Mouse (Mus musculus) ovary, adult 2 months (tissue): ENCODE data around the gene Gm20721. TPM values are rescaled to one million over a fixed set of nuclear protein-coding genes. Genes with fewer than 3 reads are reported as not detected.

Experiments
- polyA plus RNA-seq: library from polyadenylated mRNA; depleted of rRNA; stranded (reverse); fragments of >200 nt; gene quantifications from 2 replicates; pipeline ENCODE4 v1.2.3, GENCODE M21; 2012; rRNA removed

The Gm20721 gene
- 0.09 TPM in 1 of 2 replicates, not detected in the other for polyA plus RNA-seq

DNA sequence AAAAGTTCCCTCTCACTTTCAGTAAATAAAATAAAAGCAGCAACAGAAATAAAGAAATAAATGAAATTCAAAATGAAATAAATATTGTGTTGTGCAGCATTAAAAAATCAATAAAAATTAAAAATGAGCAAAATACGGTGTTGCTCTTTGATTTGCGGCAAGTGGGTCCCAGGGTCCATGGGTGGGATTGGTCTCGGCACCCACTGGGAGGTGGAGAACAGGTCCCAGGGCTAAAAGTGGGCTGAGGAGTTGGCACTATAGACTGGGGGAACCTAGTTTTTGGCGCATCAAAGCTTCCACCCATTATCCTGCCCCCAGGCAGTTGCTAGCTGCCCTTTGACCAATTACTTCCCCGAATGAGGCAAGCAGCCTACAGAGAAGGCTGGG is at the start of gene Gm20721:
TSS of gene Gm20721 (minus strand) at position 101 of the 387 bp plus-strand sequence.

GRCm38 (mm10) chr2:174284011-174284410 is 62.5 kb downstream of the Gm20721 start, which contains the start of gene Gnas:
TSS of gene Gnas (plus strand) at chr2:174284320.

Other genes with a start within 250 kb of the Gm20721 start
- gene Npepl1, start 236.4 kb downstream of the Gm20721 start, polyA plus RNA-seq, result 213 and 214 TPM in 2 replicates
- 1,071 and 1,198 TPM in 2 replicates for gene Gnas, start 62.4 kb downstream of the Gm20721 start, polyA plus RNA-seq
- 65.9 and 70.6 TPM in 2 replicates for gene Nelfcd, start 69.1 kb upstream of the Gm20721 start, polyA plus RNA-seq
- 282 and 344 TPM in 2 replicates for gene Ctsz, start 92.3 kb upstream of the Gm20721 start, polyA plus RNA-seq
- gene Tubb1, start 104.0 kb upstream of the Gm20721 start, polyA plus RNA-seq, result 0.13 and 0.57 TPM in 2 replicates
- 192 and 350 TPM in 2 replicates for gene Atp5e, start 117.4 kb upstream of the Gm20721 start, polyA plus RNA-seq
- gene Prelid3b, start 126.4 kb upstream of the Gm20721 start, polyA plus RNA-seq, result 37.0 and 37.7 TPM in 2 replicates